Mouse (Mus musculus) G1E (cell line): ENCODE measurements around the gene Gabbr2.

Experiments used
- CTCF ChIP-seq: IDR thresholded peaks from 2 replicates; pipeline ENCODE4 v1.5.1; 2012; ENCODE audit warnings: low read depth, low read length, inconsistent platforms, mixed read lengths
- GATA1 ChIP-seq: IDR thresholded peaks from 2 replicates; pipeline ENCODE4 v1.6.1; 2012; ENCODE audit warnings: borderline replicate concordance, low read length, inconsistent platforms, mixed read lengths
- TAL1 ChIP-seq: conservative IDR thresholded peaks from 2 replicates; pipeline ENCODE4 v1.6.1; 2012; ENCODE audit warnings: low read depth, low read length, inconsistent platforms, mixed read lengths

GRCm38 (mm10) chr4:46928112-46928511 is 63.6 kb downstream of the Gabbr2 start:
- no peak for TF ChIP-seq CTCF
- no peak for TF ChIP-seq GATA1
- TF ChIP-seq TAL1, result no peak
